Mouse (Mus musculus) CD4-positive helper T cell, adult 2 months (primary cell): ENCODE measurements around the gene Olfr691.
"Not testable (repeated sequence)": the region's sequence is repeated elsewhere in the genome, so short reads cannot be mapped to it uniquely, and the experiment has no call there.

Experiments used
- DNase-seq: peaks from one replicate; pipeline ENCODE4 v3.0.0-alpha.2; 2012; ENCODE audit warnings: low read depth, missing footprints, low spot score

The Olfr691 gene

DNA sequence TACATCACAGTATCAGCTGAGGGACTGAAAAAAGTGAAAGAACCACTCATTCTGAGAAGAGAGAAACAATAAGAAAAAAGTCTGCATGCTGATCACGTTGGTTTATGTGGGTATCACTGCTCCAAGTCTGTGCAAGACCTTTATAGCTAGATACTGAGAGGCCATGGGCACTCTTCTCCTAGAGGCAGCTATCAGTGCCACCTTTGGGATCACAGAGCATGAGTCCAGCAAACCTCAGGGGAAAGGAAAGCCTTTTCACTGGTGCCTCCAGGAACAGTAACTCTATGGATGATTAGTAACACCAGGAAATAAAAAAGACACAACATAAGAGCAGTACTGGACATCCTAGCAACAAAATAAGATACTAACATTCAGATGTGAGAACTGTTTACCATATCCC lies at the start of gene Olfr691:
Gene Olfr691, minus strand, starts transcription at position 101 of the 400 bp plus-strand sequence.
- no peak for DNase-seq

DNA sequence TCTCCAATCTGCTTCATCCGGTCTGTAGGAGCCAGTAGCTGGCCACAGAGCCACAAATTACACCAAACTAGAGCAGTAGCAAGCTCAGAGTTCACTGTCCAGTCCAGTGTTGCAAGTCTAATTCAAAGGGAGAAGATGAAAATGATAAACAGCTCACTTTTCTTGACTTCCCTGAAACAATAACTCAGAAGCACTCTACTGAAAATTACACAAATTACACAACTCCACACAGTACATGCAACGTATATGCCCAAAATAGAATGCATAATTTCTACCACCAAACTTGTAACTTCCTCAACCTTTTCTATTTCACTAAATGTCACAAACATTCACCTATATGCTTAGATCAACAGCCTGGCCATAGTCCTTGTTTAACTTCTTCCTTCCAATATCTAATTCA lies 48.2 kb upstream of the Olfr691 start:
- DNase-seq, result no peak

DNA sequence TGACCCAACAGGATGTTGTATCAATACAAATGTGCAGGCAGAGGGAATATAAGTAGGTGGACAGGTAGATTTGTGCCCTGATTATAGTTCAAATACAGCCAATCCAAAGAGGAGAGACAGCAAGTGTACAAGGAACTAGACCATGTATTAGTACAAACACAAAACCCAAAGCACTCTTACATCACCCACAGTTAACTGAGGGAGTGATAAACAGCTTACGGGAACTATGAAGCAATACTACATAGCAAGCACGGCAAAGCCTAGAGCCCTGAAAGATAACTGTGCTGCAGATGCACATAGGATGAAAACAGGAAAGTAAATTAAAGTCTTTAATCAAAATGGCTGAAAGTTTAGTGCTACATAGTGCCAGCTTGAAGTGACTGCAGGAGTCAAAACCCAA lies 45.6 kb upstream of the Olfr691 start:
- DNase-seq, result no peak

DNA sequence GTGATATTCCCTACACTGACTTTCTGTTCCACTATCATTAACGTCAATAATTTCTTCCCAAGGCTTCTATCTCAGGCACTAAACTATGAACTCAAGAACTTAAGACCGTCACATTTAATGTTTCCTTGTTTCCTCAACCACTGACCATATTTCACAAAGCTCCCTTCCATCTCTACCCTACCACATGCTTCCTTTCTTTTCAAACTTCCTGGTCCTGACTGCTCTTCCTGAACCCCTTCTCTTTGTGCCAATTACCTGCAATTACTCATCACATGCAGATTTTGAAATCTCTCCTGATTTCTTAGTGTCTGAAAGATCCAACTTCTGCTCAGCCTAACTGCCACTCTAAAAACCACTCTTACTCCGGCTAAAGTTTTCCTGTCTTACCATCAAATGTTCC lies 38.3 kb upstream of the Olfr691 start:
- no peak for DNase-seq

DNA sequence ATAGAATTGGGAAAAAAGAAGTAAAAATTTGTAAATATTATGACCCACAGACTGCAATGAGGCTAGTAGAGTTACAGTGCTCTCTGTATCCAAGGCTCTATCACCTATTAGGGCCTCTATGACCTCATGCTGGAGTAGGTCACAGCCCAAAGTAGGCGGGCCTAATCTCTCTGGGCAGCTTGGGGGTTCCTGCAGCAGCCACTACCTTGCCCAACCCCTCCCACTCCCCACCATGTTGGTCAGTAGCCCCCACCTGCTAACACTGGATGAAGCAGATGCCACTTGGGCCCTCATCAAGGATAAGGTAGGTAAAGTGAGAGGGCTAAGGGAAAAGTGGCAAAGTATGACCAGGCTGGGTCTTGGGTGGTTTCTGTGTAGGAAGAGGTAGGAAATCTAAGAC lies 32.8 kb upstream of the Olfr691 start, which contains the start of gene Gm5901:
Gene Gm5901, plus strand, starts transcription at position 173 of the 400 bp plus-strand sequence.
- no peak for DNase-seq

DNA sequence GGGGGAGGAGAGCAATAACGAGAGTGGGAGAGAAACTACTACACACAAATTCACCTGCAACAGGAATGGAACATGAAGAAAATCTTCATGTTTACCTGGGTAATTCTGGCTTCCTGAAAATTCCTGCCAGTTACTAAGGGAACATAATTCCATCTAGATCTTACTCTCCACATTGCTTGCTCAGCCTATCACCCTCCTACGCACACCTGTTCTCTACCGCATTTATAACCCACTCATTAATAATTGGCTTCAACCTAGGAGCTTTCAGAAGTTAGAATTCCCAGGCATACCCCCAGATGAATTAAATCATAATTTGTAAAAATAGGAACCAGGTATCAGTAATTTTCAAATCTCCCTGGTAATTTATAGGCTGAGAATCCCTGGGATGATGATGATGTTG lies 31.9 kb upstream of the Olfr691 start:
- no peak for DNase-seq

DNA sequence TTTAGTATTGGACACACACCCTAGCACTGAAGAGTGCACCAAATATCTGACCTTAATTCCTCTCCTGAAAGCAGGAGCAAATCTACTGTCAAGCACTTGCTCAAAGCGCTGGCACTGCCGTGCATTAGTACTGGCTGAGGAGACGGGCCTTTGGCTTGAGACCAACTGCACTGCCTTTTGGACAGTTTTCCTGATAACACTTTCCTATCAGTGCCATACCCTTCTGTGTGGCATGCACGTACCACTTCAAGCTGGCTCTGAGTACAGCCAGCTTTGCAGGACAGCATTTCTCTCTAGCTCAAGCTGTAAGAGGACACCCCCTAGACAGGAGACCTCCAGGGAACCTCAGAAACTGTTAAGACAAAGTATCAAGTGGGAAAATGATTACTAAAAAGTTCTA lies 31.4 kb upstream of the Olfr691 start:
- DNase-seq, result no peak

DNA sequence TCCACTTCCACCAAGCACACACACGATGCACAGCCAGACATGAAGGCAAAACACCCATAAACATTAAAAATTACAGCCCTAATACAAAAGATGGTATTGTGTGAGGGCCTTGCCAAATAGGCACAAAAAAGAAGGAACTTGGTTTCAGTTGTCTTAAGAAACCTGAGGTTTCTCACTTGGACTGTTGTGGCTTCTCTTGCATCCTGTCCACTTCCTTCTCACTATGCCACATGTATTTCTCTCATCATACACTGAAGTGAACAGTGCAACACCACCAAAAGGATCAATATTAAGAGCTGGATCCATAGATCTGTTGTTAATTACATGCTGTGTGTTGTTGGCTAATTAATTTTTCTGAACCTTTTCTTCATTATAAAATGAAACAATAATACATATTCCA lies 30.8 kb upstream of the Olfr691 start:
- DNase-seq, result no peak

DNA sequence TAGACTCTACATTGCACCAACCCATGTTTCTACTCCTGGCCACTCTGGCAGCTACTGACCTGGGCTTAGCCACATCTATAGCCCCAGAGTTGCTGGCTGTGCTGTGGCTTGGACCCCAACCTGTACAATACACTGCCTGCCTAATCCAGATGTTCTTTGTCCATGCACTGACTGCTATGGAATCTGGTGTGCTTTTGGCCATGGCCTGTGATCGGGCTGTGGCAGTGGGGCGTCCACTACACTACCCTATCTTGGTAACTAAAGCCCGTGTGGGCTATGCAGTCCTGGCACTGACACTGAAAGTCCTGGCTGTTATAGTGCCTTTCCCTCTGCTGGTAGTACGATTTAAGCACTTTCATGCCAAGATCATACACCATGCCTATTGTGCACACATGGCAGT lies 26.5 kb upstream of the Olfr691 start:
- no peak for DNase-seq

DNA sequence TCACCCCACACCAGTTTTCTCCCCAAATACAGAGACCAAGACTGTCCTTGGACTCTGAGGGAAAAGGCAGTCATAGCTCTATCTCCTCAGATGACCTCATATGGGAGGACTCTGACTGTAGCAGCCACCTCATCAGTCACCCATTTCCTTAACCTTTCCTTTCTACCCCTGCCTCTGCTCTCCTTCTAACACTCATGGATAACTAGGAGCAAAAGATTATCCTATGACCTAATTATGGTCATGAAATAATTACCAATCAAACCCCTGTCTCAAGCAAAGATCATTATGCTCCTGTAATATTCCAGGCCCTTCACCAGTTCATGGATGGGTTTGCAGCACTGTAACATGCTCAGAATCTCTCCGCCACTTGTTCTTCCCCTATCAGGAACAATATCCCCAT lies 25.9 kb upstream of the Olfr691 start, which contains the start of gene Olfr692:
Gene Olfr692, plus strand, starts transcription at position 301 of the 400 bp plus-strand sequence.
- no peak for DNase-seq

DNA sequence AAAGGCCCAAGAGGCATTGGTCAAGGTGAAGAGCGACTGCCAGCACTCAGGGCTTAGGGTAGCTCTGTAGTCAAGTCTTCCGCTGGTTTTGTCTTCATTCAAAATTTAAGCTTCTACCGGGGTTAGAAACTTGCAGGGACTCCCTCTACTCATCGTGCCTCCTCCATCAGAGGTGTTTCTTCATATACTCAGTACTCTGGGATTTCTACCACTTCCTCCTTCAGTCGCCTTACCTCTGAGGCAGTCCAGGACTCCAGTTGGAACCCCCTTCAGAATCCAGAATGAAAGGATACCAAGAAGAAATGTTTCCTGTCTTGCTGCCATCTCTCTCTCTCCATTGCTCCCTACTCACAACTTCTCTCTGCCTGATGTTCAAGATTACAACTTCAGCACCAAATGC lies 25.2 kb upstream of the Olfr691 start:
- DNase-seq, result no peak

DNA sequence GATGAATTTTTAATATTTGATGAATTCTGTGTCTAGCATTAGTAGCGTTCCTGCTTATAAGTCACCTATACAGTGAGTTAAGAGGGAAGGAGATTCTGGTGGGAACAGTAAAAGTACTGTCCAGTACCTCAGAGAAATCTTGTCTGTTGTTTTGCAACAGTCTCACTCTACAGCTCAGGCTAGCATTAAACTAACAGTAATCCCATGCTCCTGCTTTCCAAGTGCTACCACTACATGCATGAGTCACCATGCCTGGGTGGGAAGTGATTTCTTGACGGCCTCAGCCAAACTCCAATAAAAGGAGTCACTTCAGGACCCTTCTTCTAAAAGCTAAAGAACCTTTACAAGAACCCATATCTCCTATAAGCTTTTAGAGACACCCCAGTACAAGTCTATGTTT lies 19.6 kb upstream of the Olfr691 start:
- no peak for DNase-seq

DNA sequence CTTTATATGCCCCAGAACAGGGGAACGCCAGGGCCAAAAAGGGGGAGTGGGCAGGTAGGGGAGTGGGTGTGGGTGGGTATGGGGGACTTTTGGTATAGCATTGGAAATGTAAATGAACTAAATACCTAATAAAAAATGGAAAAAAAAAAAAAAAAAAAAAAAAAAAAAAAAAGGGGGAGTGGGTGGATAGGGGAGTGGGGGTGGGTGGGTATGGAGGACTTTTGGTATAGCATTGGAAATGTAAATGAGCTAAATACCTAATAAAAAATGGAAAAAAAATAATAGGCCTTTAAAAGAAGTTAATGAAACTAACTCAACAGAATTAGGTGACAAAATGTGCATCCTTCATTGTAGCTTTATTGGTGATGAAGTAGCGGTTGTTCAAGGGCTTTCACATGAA lies 14.4 kb upstream of the Olfr691 start:
- DNase-seq, result not testable (repeated sequence)

DNA sequence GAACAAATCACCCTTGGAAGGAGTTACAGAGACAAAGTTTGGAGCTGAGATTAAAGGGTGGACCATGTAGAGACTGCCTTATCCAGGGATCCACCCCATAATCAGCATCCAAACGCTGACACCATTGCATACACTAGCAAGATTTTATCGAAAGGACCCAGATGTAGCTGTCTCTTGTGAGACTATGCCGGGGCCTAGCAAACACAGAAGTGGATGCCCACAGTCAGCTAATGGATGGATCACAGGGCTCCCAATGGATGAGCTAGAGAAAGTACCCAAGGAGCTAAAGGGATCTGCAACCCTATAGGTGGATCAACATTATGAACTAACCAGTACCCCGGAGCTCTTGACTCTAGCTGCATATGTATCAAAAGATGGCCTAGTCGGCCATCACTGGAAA lies 14.0 kb upstream of the Olfr691 start:
- DNase-seq, result not testable (repeated sequence)

DNA sequence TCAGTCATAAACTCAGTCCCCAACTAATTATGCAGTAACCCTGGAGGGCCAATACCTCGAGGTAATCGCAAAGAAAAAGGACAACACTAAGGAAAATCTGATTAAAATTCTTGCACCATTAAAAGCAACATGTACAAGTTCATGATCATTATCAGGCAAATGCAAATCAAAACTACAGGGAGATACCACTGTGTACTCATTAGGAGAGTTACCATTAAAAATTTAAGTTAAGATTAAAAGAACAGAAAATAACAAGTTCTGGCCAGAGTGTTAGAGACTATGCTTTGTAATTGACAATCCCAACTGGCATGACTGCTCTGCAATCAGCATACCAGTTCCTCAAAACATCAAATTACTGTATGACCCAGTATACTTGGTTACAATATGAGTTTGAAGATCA lies 682 bp upstream of the Olfr691 start:
- no peak for DNase-seq

DNA sequence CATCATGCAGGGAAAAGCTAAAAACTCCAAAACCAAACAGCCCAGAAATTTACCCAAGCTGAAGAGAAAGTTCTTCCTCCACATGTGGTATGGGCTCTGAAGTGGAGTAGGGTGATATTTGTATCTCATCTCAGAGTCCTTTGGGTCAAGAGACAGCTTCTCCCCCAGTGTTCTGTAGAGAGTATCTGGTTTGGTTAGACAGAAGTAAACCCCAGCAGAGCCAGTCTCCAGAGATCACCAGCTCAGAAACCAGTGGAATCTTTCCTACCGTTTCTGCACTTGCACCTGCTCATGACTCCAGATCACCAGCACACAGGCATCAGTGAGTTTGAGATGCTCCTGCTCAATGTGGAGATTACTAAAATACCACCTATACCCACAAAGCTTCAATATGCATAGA lies 8.1 kb downstream of the Olfr691 start, which contains the start of gene Olfr690:
Gene Olfr690, minus strand, starts transcription at position 101 of the 400 bp plus-strand sequence.
- no peak for DNase-seq

DNA sequence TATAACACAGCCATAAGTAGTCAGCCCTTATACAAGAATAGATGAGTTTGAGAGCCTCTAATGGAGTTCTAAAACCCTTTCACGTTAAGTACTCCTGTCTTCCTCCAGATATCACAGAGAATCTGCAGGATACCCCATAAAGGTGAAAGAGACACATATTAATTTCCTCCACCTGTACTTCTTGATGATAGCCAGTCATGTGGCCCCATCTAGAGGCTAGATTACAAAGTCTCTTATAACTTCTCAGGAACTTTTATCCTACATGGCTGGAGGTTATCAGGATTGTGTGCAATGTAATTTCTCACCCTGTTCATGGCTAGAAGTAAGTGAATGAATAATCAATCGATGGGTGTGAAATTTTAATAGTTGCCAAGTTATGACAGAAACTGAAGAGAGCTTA lies 16.8 kb downstream of the Olfr691 start:
- no peak for DNase-seq

DNA sequence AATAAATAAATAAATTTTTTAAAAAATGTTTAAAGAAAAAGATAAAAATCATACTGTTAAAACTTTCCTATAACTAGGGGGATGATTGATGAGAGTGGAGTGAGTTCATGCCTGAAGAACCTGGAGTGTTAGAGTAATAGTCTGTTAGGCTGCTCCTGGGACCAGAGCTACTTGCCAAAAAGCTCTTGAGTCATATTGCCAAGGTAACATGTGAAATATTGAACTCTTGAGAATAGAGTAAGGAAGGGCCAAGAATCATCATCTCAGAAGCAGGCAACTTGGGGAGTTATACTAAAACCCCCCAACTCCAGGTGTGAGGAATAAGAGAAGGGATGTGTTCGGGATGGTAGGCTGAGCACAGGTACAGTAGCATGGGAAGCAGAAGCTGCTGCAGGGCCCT lies 31.2 kb downstream of the Olfr691 start, which contains the start of gene Olfr689:
Gene Olfr689, plus strand, starts transcription at position 301 of the 400 bp plus-strand sequence.
- no peak for DNase-seq

DNA sequence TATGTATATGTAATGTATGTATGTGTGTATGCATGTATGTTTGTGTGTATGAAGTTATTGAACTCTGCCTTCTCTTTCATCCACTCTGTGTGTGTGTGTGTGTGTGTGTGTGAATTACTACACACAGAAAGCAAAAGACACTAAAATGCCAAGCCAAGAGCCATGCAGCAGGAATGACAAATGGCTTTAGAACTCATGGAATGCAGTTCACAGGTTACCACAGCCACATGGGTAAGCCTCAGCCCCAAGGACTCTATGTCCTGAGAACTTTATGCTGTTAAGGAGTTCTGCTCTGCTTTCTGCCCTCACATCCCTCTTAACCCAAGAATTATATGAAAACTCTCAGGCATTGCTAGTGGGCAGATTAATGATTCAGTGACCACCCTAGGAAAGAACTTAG lies 52.0 kb downstream of the Olfr691 start:
- DNase-seq, result no peak

DNA sequence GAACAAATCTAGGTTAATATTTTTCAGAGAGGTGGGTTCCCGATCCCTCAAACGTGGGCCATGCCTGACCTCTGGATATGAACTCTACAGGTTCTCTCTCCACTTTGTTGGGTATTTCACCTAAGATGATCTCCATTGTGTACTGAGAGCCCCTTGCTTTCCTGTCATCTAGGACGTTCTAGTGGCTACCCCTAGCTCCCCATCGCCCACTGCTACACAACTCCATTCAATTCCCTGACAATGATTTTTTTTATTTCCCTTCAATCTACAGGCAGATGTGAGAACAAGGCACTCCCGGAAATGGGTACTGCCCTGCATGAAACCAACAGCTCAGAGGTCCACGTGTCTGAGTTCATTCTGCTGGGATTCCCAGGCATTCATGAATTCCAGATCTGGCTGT lies 54.3 kb downstream of the Olfr691 start, which contains the start of gene Olfr688:
Gene Olfr688, plus strand, starts transcription at position 301 of the 400 bp plus-strand sequence.
- no peak for DNase-seq
